In genomic region chr7:121549329-121550022, GRCm38 (mm10) we compare ENCODE assay signal across 11 mouse cellular contexts.
DNase-seq lines count a peak whose midpoint lies in the region; ATAC-seq lines count a peak whose summit lies in the region.
"Had no signal": no experiment of that assay in that cellular context is flagged by ENCODE, and none has a peak within 500 bp of the region (broad histone marks: within the 10 kb centered on the region; RNA-seq: fewer than 3 reads in every experiment).

No protein-coding gene starts in this region.

- no peak overlapping the region for H3K4me3 ChIP-seq in forebrain, embryonic 16.5 days (replicated peaks; ENCODE audit: low read length)
- H3K4me3 ChIP-seq in heart, embryonic 11.5 days (ENCODE audit: low read depth, low read length), result no peak overlapping the region
- H3K4me3 ChIP-seq: heart, embryonic 15.5 days had no signal

- no peak overlapping the region for H3K4me2 ChIP-seq in forebrain, embryonic 16.5 days (ENCODE audit: low read length)
- H3K4me2 ChIP-seq in heart, embryonic 11.5 days, result no peak overlapping the region
- H3K4me2 ChIP-seq: heart, embryonic 15.5 days; lung, embryonic 14.5 days had no signal

- DNase-seq in left cerebral cortex, adult 9 months (ENCODE audit: low spot score in 2 of 2), result peak; percentile 31 to 40
- no peak for DNase-seq in left cerebral cortex, adult 18-20 months (ENCODE audit: low spot score in 2 of 2)
- DNase-seq in layer of hippocampus, adult 9-11 months, result peak; percentile 64
- peak; percentile 73 for DNase-seq in retina, embryonic 14.5 days (ENCODE audit: low spot score)
- no peak for DNase-seq in gastrocnemius, adult 18-20 months (ENCODE audit: low spot score)
- no peak for DNase-seq in gastrocnemius, postnatal 4 days (ENCODE audit: low spot score in 2 of 2)
- DNase-seq: cerebellum, adult 9-10 months; lung, embryonic 14.5 days had no signal

- peak; percentile 97 for ATAC-seq in forebrain, embryonic 16.5 days
- no peak for ATAC-seq in heart, embryonic 11.5 days (replicated peaks; ENCODE audit: insufficient number of reproducible peaks, low FRiP score, low TSS enrichment)

- WGBS in forebrain, embryonic 16.5 days, result 14% methylated on average over 18 of the region's 18 CpGs
- 76% methylated on average over 18 of the region's 18 CpGs for WGBS in heart, embryonic 11.5 days (ENCODE audit: insufficient replicate concordance)

- H3K9me3 ChIP-seq in forebrain, embryonic 16.5 days (ENCODE audit: control insufficient read depth, low read length), result no peaks in the 10 kb centered on the region
- H3K9me3 ChIP-seq in heart, embryonic 11.5 days (replicated peaks; ENCODE audit: control insufficient read depth, low read length), result no peaks in the 10 kb centered on the region
- H3K9me3 ChIP-seq: heart, embryonic 15.5 days had no signal

- H3K4me1 ChIP-seq in forebrain, embryonic 16.5 days (replicated peaks; ENCODE audit: control insufficient read depth, insufficient read depth, low read length), result 0 out of 2 replicates have a peak, but pooled peaks cover 6% of the 10 kb centered on the region
- H3K4me1 ChIP-seq in heart, embryonic 11.5 days (ENCODE audit: control insufficient read depth, insufficient read depth, low read length), result no peaks in the 10 kb centered on the region
- H3K4me1 ChIP-seq: heart, embryonic 15.5 days had no signal

- no peaks in the 10 kb centered on the region for H3K27me3 ChIP-seq in forebrain, embryonic 16.5 days (replicated peaks; ENCODE audit: control insufficient read depth, insufficient read depth, low read length)
- H3K27me3 ChIP-seq in heart, embryonic 11.5 days (ENCODE audit: control insufficient read depth, insufficient read depth, low read length), result no peaks in the 10 kb centered on the region
- H3K27me3 ChIP-seq: heart, embryonic 15.5 days had no signal

- H3K36me3 ChIP-seq in forebrain, embryonic 16.5 days (ENCODE audit: control insufficient read depth, insufficient read depth), result no peaks in the 10 kb centered on the region
- H3K36me3 ChIP-seq in heart, embryonic 11.5 days (ENCODE audit: control insufficient read depth, insufficient read depth, low read length), result no peaks in the 10 kb centered on the region
- H3K36me3 ChIP-seq: heart, embryonic 15.5 days had no signal

- no peak overlapping the region for H3K9ac ChIP-seq in forebrain, embryonic 16.5 days (replicated peaks; ENCODE audit: low read depth, low read length)
- no peak overlapping the region for H3K9ac ChIP-seq in heart, embryonic 11.5 days (ENCODE audit: low read depth, low read length)
- H3K9ac ChIP-seq: heart, embryonic 15.5 days; lung, embryonic 14.5 days had no signal

- no peak overlapping the region for H3K27ac ChIP-seq in forebrain, embryonic 16.5 days (ENCODE audit: low read length)
- H3K27ac ChIP-seq in heart, embryonic 11.5 days (ENCODE audit: low read depth, low read length), result no peak overlapping the region
- H3K27ac ChIP-seq: heart, embryonic 15.5 days had no signal

Comparison
In these comparisons a context has a peak if more than half of its experiments do, and no peak if none do; other contexts are left out.
1. DNase-seq: peak in left cerebral cortex, adult 9 months (2 of 2), layer of hippocampus, adult 9-11 months (single experiment) and retina, embryonic 14.5 days (single experiment); none in left cerebral cortex, adult 18-20 months (0 of 2), gastrocnemius, adult 18-20 months (single experiment) and gastrocnemius, postnatal 4 days (0 of 2).